Mouse (Mus musculus): ENCODE data around the gene Nol11. TPM values are rescaled to one million over a fixed set of nuclear protein-coding genes. Genes with fewer than 3 reads are reported as not detected.

The Nol11 gene
- 15.5 and 18.4 TPM in 2 replicates for polyA plus RNA-seq (2015; fragmentation: Nextera tagmentation; extraction: Ambion mirVana)

DNA sequence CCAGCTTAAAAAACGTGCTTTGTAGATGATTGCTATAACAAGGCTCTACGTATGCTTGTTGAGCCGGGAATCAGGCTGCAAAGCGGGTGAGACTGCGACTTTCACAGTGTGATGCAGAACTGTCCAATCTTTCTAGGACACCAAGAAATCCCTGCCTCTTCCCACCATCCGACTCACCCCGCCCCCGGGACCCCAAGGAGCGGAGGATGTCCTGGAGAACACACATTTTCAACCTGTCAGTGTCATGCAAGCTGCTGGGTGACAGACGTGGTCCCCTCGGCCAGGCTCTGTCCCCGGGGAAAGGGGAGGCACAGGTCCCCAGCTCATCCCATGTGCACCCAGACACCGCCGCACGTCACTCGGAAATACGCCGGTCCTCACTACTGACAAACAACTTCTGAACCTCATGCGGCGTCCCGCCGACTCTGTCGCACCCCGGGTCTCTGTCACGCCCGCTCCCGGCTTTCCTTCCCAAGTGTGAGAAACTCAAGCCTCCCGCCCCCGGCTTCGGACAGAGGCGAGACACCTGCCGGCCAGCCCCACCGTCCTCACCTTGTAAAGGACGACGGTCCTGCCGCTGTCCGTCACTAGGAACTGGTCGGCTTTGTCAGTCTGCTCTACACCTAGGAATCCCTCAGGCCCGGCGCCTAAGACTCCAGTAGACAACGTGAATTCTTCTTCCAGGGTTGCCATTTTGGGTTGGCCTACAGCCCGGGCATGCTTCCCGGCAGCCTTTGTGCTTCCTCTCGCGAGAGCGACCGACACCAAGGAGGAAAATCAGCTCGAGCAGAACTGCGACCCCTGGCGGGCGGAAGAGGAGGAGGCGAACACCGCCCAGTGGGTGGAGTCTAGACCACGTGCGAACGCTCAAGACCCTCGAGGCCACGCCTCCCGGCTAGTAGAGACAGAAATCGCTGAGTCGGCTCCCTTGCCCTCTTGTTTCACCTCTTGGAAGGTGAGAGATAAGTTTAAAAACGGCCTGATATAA, at the start of gene Nol11:
Nol11 (minus strand) TSS at position 817 of the 988 bp plus-strand sequence.
- Histone ChIP-seq H3K9me3 (ENCODE audit: low read length) (no peaks in the 10 kb centered on the region), H3K27me3 (replicated peaks; ENCODE audit: insufficient read depth, low read length) (no peaks in the 10 kb centered on the region), H3K4me2 (replicated peaks; ENCODE audit: low read depth, low read length) (peak within 1 kb of the TSS; percentile 88), H3K36me3 (ENCODE audit: insufficient read depth, low read length) (peaks cover 2% of the 10 kb centered on the region; the same call in 1 of the 2 replicates), H3K9ac (replicated peaks; ENCODE audit: low read depth) (peak within 1 kb of the TSS; percentile 77), H3K4me1 (ENCODE audit: insufficient read depth, low read depth, low read length) (peaks cover 5% of the 10 kb centered on the region; the same call in 1 of the 2 replicates), H3K27ac (ENCODE audit: low read length) (peak within 1 kb of the TSS; percentile 57), H3K4me3 (ENCODE audit: low read depth, low read length) (peak within 1 kb of the TSS; percentile 70)
- TF ChIP-seq EP300 (IDR thresholded peaks at IDR 0.05) = no peak; the same call in none of the 2 replicates
- TF ChIP-seq CTCF (IDR thresholded peaks at IDR 0.05) = peak; percentile 97
- under 1% methylated on average over 62 of the region's 62 CpGs for WGBS
- ATAC-seq (peak; percentile 99), DNase-seq (ENCODE audit: low spot score) (peak; percentile 99)

DNA sequence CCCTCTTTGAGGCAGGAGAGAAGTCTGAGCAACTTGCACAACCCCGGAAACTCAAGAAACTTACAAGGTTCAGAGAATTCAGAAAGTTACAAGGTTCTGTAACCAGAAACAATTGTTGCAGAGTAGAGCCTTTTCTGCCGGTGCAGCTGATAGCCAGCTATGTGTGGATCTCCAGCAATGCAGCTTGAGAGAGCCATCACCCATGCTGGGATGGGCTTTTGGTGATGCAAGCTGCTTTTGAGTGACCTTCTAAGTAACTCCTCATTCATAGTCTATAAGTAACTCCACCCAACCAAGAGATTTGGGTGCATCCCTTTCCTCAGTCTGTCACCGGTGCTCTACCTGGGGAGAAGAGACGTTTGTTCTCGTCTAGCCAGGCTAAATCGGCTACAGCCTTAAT, 49.3 kb upstream of the Nol11 start:
- ATAC-seq (no peak), DNase-seq (ENCODE audit: low spot score) (no peak)
- Histone ChIP-seq H3K4me3 (ENCODE audit: low read depth, low read length) (no peak overlapping the region), H3K27ac (ENCODE audit: low read length) (no peak overlapping the region), H3K27me3 (replicated peaks; ENCODE audit: insufficient read depth, low read length) (no peaks in the 10 kb centered on the region), H3K36me3 (ENCODE audit: insufficient read depth, low read length) (no peaks in the 10 kb centered on the region), H3K4me1 (ENCODE audit: insufficient read depth, low read depth, low read length) (no peaks in the 10 kb centered on the region), H3K9ac (replicated peaks; ENCODE audit: low read depth) (no peak overlapping the region), H3K4me2 (replicated peaks; ENCODE audit: low read depth, low read length) (no peak overlapping the region), H3K9me3 (ENCODE audit: low read length) (no peaks in the 10 kb centered on the region)
- 91% methylated on average over 6 of the region's 6 CpGs for WGBS
- TF ChIP-seq EP300 (IDR thresholded peaks at IDR 0.05) (no peak), CTCF (IDR thresholded peaks at IDR 0.05) (no peak)

DNA sequence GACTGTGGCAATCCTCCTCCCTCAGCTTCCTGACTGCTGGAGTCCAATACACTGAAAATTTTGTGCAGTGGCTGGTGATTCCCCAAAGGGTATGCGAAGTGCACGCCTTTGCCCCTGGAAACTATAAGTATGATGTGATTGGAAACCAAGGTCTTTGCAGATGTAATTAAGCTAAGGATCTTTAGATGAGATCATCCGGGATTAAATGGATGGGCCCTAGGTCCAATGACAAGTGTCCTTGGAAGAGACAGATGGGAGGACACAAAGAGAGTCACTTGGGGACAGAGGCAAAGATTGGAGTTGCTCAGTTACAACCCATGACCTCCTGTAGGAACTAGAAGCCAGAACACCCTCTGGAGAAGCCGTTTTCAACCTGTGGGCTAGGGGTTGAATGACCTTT, 48.4 kb upstream of the Nol11 start:
- DNase-seq (ENCODE audit: low spot score) (no peak), ATAC-seq (no peak)
- no peak overlapping the region for H3K27ac ChIP-seq (ENCODE audit: low read length)
- no peaks in the 10 kb centered on the region for H3K36me3 ChIP-seq (ENCODE audit: insufficient read depth, low read length)
- no peaks in the 10 kb centered on the region for H3K4me1 ChIP-seq (ENCODE audit: insufficient read depth, low read depth, low read length)
- no peak overlapping the region for H3K9ac ChIP-seq (replicated peaks; ENCODE audit: low read depth)
- no peaks in the 10 kb centered on the region for H3K9me3 ChIP-seq (ENCODE audit: low read length)
- TF ChIP-seq CTCF (IDR thresholded peaks at IDR 0.05) (no peak), EP300 (IDR thresholded peaks at IDR 0.05) (no peak)
- H3K4me3 ChIP-seq (ENCODE audit: low read depth, low read length) = no peak overlapping the region
- H3K27me3 ChIP-seq (replicated peaks; ENCODE audit: insufficient read depth, low read length) = no peaks in the 10 kb centered on the region
- WGBS = 89% methylated on average over 4 of the region's 4 CpGs
- H3K4me2 ChIP-seq (replicated peaks; ENCODE audit: low read depth, low read length) = no peak overlapping the region

DNA sequence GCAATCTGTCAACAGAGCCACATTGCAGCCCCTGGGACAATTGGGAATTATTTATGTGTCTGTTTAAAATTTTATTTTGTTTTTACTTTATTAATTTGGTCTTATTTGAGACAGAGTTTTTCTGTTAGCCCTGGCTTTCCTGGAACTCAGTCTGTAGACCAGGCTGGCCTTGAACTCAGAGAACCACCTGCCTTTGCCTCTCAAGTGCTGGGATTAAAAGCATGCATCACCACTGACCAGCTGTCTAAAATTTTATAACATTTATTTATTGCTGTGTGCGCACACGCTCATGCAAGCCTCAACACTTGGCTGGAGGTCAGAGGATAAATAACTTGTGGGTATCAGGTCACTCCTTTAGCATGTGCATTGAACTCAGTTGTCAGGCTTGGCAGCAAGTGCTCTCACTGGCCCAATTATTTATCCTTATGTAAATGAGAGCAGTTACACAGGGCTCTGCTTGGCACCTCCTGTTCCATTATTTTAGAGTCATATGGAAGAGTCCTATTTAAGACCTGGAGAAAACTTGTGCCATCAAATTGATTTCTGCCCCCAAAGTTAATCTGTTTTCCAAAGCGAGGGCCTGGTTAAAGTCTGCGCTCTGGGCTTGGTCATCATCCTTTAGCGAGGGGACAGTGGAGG, 44.2 kb upstream of the Nol11 start:
- H3K36me3 ChIP-seq (ENCODE audit: insufficient read depth, low read length) = no peaks in the 10 kb centered on the region
- DNase-seq (ENCODE audit: low spot score) = no peak
- WGBS = 91% methylated on average over 5 of the region's 5 CpGs

DNA sequence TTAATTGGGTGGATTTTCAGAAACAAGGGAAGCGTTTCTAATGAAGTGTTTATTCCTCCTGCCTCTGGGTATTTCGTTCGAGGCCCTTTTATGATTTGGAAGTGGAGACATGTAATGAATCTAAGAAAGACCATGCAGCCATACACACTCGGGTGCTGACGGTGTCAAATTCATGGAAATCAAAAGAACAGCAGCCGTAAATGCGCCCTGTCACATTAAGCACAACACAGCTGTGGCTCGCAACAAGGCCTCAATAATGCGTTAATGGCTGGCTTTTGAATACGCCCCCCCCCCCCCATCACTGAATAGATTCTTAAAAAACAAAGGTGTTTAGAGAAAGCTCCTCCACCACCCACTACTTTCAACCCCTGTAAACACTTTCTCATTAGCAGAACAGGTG, 40.9 kb upstream of the Nol11 start:
- ATAC-seq = no peak

More for the DNA sequence above, 44.2 kb upstream of the Nol11 start:
- Histone ChIP-seq H3K9me3 (ENCODE audit: low read length) (no peaks in the 10 kb centered on the region), H3K4me2 (replicated peaks; ENCODE audit: low read depth, low read length) (no peak overlapping the region), H3K27me3 (replicated peaks; ENCODE audit: insufficient read depth, low read length) (no peaks in the 10 kb centered on the region), H3K27ac (ENCODE audit: low read length) (no peak overlapping the region), H3K9ac (replicated peaks; ENCODE audit: low read depth) (no peak overlapping the region), H3K4me3 (ENCODE audit: low read depth, low read length) (no peak overlapping the region), H3K4me1 (ENCODE audit: insufficient read depth, low read depth, low read length) (no peaks in the 10 kb centered on the region)
- ATAC-seq = no peak
- no peak for TF ChIP-seq CTCF (IDR thresholded peaks at IDR 0.05)
- no peak for TF ChIP-seq EP300 (IDR thresholded peaks at IDR 0.05)

DNA sequence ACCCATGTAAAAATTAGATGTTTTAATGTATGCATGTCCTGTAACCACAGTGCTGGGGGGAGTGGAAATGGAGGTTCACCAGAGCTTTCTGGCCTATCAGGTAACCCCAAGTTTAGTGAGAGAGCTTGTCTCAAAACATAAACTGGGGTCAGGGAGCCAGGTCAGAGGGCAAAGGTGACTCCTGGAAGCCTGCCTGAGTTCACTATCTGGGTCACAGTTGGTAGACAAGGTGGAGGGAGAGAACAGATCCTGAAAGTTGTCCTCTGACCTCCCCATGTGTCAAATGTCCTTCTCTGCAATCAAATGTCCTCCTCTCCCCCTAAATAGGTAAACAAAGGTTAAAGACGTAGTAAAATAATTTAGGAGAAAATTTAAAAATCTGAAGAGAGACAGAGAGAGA, 37.2 kb upstream of the Nol11 start:
- Histone ChIP-seq H3K9ac (replicated peaks; ENCODE audit: low read depth) (no peak overlapping the region), H3K27ac (ENCODE audit: low read length) (no peak overlapping the region), H3K36me3 (ENCODE audit: insufficient read depth, low read length) (no peaks in the 10 kb centered on the region), H3K4me3 (ENCODE audit: low read depth, low read length) (no peak overlapping the region), H3K4me2 (replicated peaks; ENCODE audit: low read depth, low read length) (no peak overlapping the region), H3K27me3 (replicated peaks; ENCODE audit: insufficient read depth, low read length) (no peaks in the 10 kb centered on the region), H3K4me1 (ENCODE audit: insufficient read depth, low read depth, low read length) (no peaks in the 10 kb centered on the region), H3K9me3 (ENCODE audit: low read length) (no peaks in the 10 kb centered on the region)
- ATAC-seq = no peak
- 94% methylated on average over 1 of the region's 1 CpGs for WGBS
- no peak for TF ChIP-seq EP300 (IDR thresholded peaks at IDR 0.05)
- TF ChIP-seq CTCF (IDR thresholded peaks at IDR 0.05) = no peak
- no peak for DNase-seq (ENCODE audit: low spot score)

More for the DNA sequence above, 40.9 kb upstream of the Nol11 start:
- Histone ChIP-seq H3K9me3 (ENCODE audit: low read length) (no peaks in the 10 kb centered on the region), H3K4me1 (ENCODE audit: insufficient read depth, low read depth, low read length) (no peaks in the 10 kb centered on the region), H3K4me3 (ENCODE audit: low read depth, low read length) (no peak overlapping the region), H3K27ac (ENCODE audit: low read length) (no peak overlapping the region), H3K9ac (replicated peaks; ENCODE audit: low read depth) (no peak overlapping the region), H3K27me3 (replicated peaks; ENCODE audit: insufficient read depth, low read length) (no peaks in the 10 kb centered on the region), H3K36me3 (ENCODE audit: insufficient read depth, low read length) (no peaks in the 10 kb centered on the region), H3K4me2 (replicated peaks; ENCODE audit: low read depth, low read length) (no peak overlapping the region)
- TF ChIP-seq CTCF (IDR thresholded peaks at IDR 0.05) (no peak), EP300 (IDR thresholded peaks at IDR 0.05) (no peak)
- 77% methylated on average over 10 of the region's 10 CpGs for WGBS
- DNase-seq (ENCODE audit: low spot score) = no peak
